Comparison of ENCODE assay signal across 8 mouse cellular contexts in genomic region chr4:140674345-140674926, GRCm38 (mm10). TPM values are rescaled to one million over a fixed set of nuclear protein-coding genes. Genes with fewer than 3 reads are reported as not detected.
DNase-seq lines count a peak whose midpoint lies in the region; ATAC-seq and TF ChIP-seq lines count a peak whose summit lies in the region.

No protein-coding gene starts in this region.

- peak; percentile 87 for DNase-seq in 416B (ENCODE audit: low read depth)
- DNase-seq in adrenal gland, adult 18-20 months (ENCODE audit: low spot score in 2 of 2) = peak; percentile 86 to 93
- peak; percentile 89 for DNase-seq in embryo, embryonic 11 days
- peak; percentile 87 for DNase-seq in stomach, postnatal 0 days (ENCODE audit: low spot score)

- no peaks in the 10 kb centered on the region for H3K27me3 ChIP-seq in kidney, embryonic 14.5 days (ENCODE audit: control insufficient read depth, insufficient read depth, low read length)
- no peaks in the 10 kb centered on the region for H3K27me3 ChIP-seq in liver, embryonic 12.5 days (replicated peaks)
- no peaks in the 10 kb centered on the region for H3K27me3 ChIP-seq in neural tube, embryonic 13.5 days
- no peaks in the 10 kb centered on the region for H3K27me3 ChIP-seq in stomach, postnatal 0 days (ENCODE audit: control insufficient read depth, insufficient read depth, low read length)

- 32% methylated on average over 12 of the region's 13 CpGs for WGBS in kidney, embryonic 14.5 days
- WGBS in liver, embryonic 12.5 days (ENCODE audit: insufficient replicate concordance) = 25% methylated on average over 13 of the region's 13 CpGs
- 32% methylated on average over 13 of the region's 13 CpGs for WGBS in neural tube, embryonic 13.5 days
- 33% methylated on average over 13 of the region's 13 CpGs for WGBS in stomach, postnatal 0 days

- no peak for TF ChIP-seq EP300 in stomach, postnatal 0 days (optimal IDR thresholded peaks at IDR 0.05)

- peak; percentile 91 for ATAC-seq in granulocyte monocyte progenitor cell, adult 5-6 weeks (replicated peaks; ENCODE audit: poor library complexity, severe bottlenecking)
- peak; percentile 41; the same call in 1 of the 2 replicates for ATAC-seq in kidney, embryonic 14.5 days (ENCODE audit: low FRiP score, low TSS enrichment)
- peak; percentile 35; the same call in 1 of the 2 replicates for ATAC-seq in liver, embryonic 12.5 days
- peak; percentile 51; the same call in 1 of the 2 replicates for ATAC-seq in neural tube, embryonic 13.5 days (ENCODE audit: low read depth)
- ATAC-seq in stomach, postnatal 0 days (ENCODE audit: low FRiP score, low TSS enrichment) = peak; percentile 43

- H3K4me3 ChIP-seq in kidney, embryonic 14.5 days (ENCODE audit: low read length) = no peak overlapping the region
- H3K4me3 ChIP-seq in liver, embryonic 12.5 days = no peak overlapping the region
- H3K4me3 ChIP-seq in neural tube, embryonic 13.5 days = no peak overlapping the region
- no peak overlapping the region for H3K4me3 ChIP-seq in stomach, postnatal 0 days (ENCODE audit: low read depth, low read length)

- H3K9ac ChIP-seq in kidney, embryonic 14.5 days (ENCODE audit: low read depth, low read length) = no peak overlapping the region
- no peak overlapping the region for H3K9ac ChIP-seq in liver, embryonic 12.5 days
- H3K9ac ChIP-seq in neural tube, embryonic 13.5 days = no peak overlapping the region
- H3K9ac ChIP-seq in stomach, postnatal 0 days (ENCODE audit: low read length) = no peak overlapping the region

- H3K4me1 ChIP-seq in kidney, embryonic 14.5 days (ENCODE audit: control insufficient read depth, insufficient read depth, low read length) = 0 out of 2 replicates have a peak, but pooled peaks cover 3% of the 10 kb centered on the region
- peaks cover 3% of the 10 kb centered on the region for H3K4me1 ChIP-seq in liver, embryonic 12.5 days
- H3K4me1 ChIP-seq in neural tube, embryonic 13.5 days (replicated peaks) = no peaks in the 10 kb centered on the region; the same call in 1 of the 2 replicates
- no peaks in the 10 kb centered on the region for H3K4me1 ChIP-seq in stomach, postnatal 0 days (replicated peaks; ENCODE audit: control insufficient read depth, insufficient read depth)

- no peaks in the 10 kb centered on the region for H3K36me3 ChIP-seq in kidney, embryonic 14.5 days (ENCODE audit: control insufficient read depth, insufficient read depth, low read length)
- no peaks in the 10 kb centered on the region for H3K36me3 ChIP-seq in liver, embryonic 12.5 days
- H3K36me3 ChIP-seq in neural tube, embryonic 13.5 days = no peaks in the 10 kb centered on the region
- H3K36me3 ChIP-seq in stomach, postnatal 0 days (ENCODE audit: control insufficient read depth, insufficient read depth, low read length) = no peaks in the 10 kb centered on the region

- no peaks in the 10 kb centered on the region for H3K9me3 ChIP-seq in kidney, embryonic 14.5 days (ENCODE audit: control insufficient read depth, low read length)
- H3K9me3 ChIP-seq in liver, embryonic 12.5 days (replicated peaks) = no peaks in the 10 kb centered on the region
- no peaks in the 10 kb centered on the region for H3K9me3 ChIP-seq in neural tube, embryonic 13.5 days
- H3K9me3 ChIP-seq in stomach, postnatal 0 days (ENCODE audit: control insufficient read depth, low read length) = no peaks in the 10 kb centered on the region

- TF ChIP-seq CTCF in stomach, postnatal 0 days (IDR thresholded peaks at IDR 0.05; ENCODE audit: low read depth) = peak; percentile 92

- H3K4me2 ChIP-seq in kidney, embryonic 14.5 days (replicated peaks; ENCODE audit: low read depth, low read length) = no peak overlapping the region
- H3K4me2 ChIP-seq in liver, embryonic 12.5 days = no peak overlapping the region
- H3K4me2 ChIP-seq in neural tube, embryonic 13.5 days = no peak overlapping the region
- H3K4me2 ChIP-seq in stomach, postnatal 0 days (replicated peaks; ENCODE audit: low read depth) = no peak overlapping the region

- no peak overlapping the region for H3K27ac ChIP-seq in kidney, embryonic 14.5 days (ENCODE audit: low read depth, low read length)
- no peak overlapping the region for H3K27ac ChIP-seq in liver, embryonic 12.5 days
- no peak overlapping the region for H3K27ac ChIP-seq in neural tube, embryonic 13.5 days (replicated peaks)
- no peak overlapping the region for H3K27ac ChIP-seq in stomach, postnatal 0 days (replicated peaks)

RNA-seq across cellular contexts. Expression of gene Arhgef10l, which starts 8.6 kb away (rescaled TPM):
- 10 to 100 TPM in 1 of 2 experiments, 1 to 10 TPM in 1; 6.7 to 10.7 TPM for total RNA-seq in adrenal gland, adult 18-20 months (2021)
- total RNA-seq in granulocyte monocyte progenitor cell, adult 5-6 weeks (2014; fragmentation: Nextera tagmentation) = 4.2 and 6.0 TPM in 2 replicates
- total RNA-seq in granulocyte monocyte progenitor cell, adult 5-6 weeks (2017) = 6.9 and 7.2 TPM in 2 replicates
- polyA plus RNA-seq in kidney, embryonic 14.5 days (2014; fragmentation: Nextera tagmentation; extraction: Ambion mirVana) = 11.8 and 18.2 TPM in 2 replicates
- polyA plus RNA-seq in liver, embryonic 12.5 days (2016; fragmentation: Nextera tagmentation; extraction: Ambion mirVana) = 3.5 and 3.7 TPM in 2 replicates
- 28.6 and 28.8 TPM in 2 replicates for polyA plus RNA-seq in neural tube, embryonic 13.5 days (2015; fragmentation: Nextera tagmentation; extraction: Ambion mirVana)
- polyA plus RNA-seq in stomach, postnatal 0 days (2015; fragmentation: Nextera tagmentation; extraction: Ambion mirVana) = 11.3 and 12.7 TPM in 2 replicates

RNA-seq across cellular contexts. Expression of gene Rcc2, which starts 25.9 kb away (rescaled TPM):
- 10 to 100 TPM; 46.4 to 72.2 TPM for total RNA-seq in adrenal gland, adult 18-20 months (2021)
- total RNA-seq in granulocyte monocyte progenitor cell, adult 5-6 weeks (2014; fragmentation: Nextera tagmentation) = 150 and 183 TPM in 2 replicates
- total RNA-seq in granulocyte monocyte progenitor cell, adult 5-6 weeks (2017) = 146 and 176 TPM in 2 replicates
- polyA plus RNA-seq in kidney, embryonic 14.5 days (2014; fragmentation: Nextera tagmentation; extraction: Ambion mirVana) = 35.3 and 45.2 TPM in 2 replicates
- 100 and 102 TPM in 2 replicates for polyA plus RNA-seq in liver, embryonic 12.5 days (2016; fragmentation: Nextera tagmentation; extraction: Ambion mirVana)
- 23.4 and 30.7 TPM in 2 replicates for polyA plus RNA-seq in neural tube, embryonic 13.5 days (2015; fragmentation: Nextera tagmentation; extraction: Ambion mirVana)
- polyA plus RNA-seq in stomach, postnatal 0 days (2015; fragmentation: Nextera tagmentation; extraction: Ambion mirVana) = 18.9 and 20.4 TPM in 2 replicates

Comparison
In these comparisons a context has a peak if more than half of its experiments do, and no peak if none do; other contexts are left out.
1. ATAC-seq: peak in every context shown above with its lines; median percentile 91 in granulocyte monocyte progenitor cell, adult 5-6 weeks; 51 in neural tube, embryonic 13.5 days; 43 in stomach, postnatal 0 days; 41 in kidney, embryonic 14.5 days; 35 in liver, embryonic 12.5 days.